Mouse (Mus musculus) bone marrow macrophage, adult 2 months (primary cell): ENCODE results near the gene Dnm3. TPM values are rescaled to one million over a fixed set of nuclear protein-coding genes. Genes with fewer than 3 reads are reported as not detected.
A peak's percentile ranks its signal among the peaks of the same experiment; 100 is the strongest.

ENCODE experiments used
- H3K27ac ChIP-seq: 2 replicates; pipeline ENCODE4 v1.5.1; 2012; ENCODE audit warnings: low read depth, low read length; ENCODE audit not compliant: insufficient read depth
- H3K4me1 ChIP-seq: 2 replicates; pipeline ENCODE4 v1.6.1; 2012; ENCODE audit warnings: low read length; ENCODE audit not compliant: control insufficient read depth, insufficient read depth
- H3K4me3 ChIP-seq: 2 replicates; pipeline ENCODE4 v1.5.1; 2012; ENCODE audit warnings: mild to moderate bottlenecking, low read length, moderate library complexity; ENCODE audit not compliant: insufficient read depth
- CTCF ChIP-seq: IDR thresholded peaks from 2 replicates; pipeline ENCODE4 v1.5.1; 2012; ENCODE audit warnings: low read depth, mild to moderate bottlenecking, low read length, moderate library complexity
- POLR2A ChIP-seq: IDR thresholded peaks from 2 replicates; pipeline ENCODE4 v1.6.1; 2012; ENCODE audit warnings: mild to moderate bottlenecking, low read depth, low read length, borderline replicate concordance
- polyA plus RNA-seq: library from polyadenylated mRNA; stranded (reverse); fragments of >200 nt; gene quantifications from 2 replicates; pipeline ENCODE4 v1.2.4, GENCODE M21; 2012; ENCODE audit not compliant: missing spikeins, insufficient read depth, insufficient read length

The Dnm3 gene
- polyA plus RNA-seq, 1 experiment = 0.29 TPM

DNA sequence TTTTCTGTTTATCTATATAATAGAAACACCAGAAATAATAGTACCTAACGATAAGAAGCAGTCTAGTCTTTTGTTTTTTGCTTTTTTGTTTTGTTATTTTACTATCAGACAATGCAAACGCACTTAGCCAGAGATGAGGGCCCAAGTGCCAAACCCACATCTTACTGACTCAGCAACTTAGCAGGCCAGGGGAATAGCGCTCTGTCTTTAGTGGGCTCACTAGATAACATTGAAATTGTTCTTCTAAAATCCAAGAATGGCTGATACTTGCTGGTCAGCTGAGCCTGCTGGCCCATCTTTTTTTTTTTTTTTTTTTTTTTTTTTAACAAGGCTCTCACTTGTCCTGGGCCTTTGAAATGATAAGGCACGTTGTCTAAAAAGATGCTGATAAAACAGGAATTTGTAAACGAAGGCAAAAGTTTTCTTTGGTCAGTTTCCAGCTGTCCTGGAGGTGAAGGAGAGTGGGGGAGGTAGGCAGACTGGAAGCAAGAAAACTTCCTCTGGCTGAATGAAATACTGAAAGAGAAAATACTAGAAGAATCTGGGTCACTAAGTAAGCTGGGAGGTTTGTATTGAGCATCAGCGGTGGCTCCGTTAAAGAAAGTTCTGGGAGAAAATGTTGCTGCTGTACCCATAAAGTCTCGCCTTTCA is 259.2 kb downstream of the Dnm3 start:
- Histone ChIP-seq H3K4me1 (peaks cover 18% of the 10 kb centered on the region), H3K27ac (no peak overlapping the region), H3K4me3 (no peak overlapping the region)
- no peak for TF ChIP-seq CTCF
- TF ChIP-seq POLR2A = no peak

DNA sequence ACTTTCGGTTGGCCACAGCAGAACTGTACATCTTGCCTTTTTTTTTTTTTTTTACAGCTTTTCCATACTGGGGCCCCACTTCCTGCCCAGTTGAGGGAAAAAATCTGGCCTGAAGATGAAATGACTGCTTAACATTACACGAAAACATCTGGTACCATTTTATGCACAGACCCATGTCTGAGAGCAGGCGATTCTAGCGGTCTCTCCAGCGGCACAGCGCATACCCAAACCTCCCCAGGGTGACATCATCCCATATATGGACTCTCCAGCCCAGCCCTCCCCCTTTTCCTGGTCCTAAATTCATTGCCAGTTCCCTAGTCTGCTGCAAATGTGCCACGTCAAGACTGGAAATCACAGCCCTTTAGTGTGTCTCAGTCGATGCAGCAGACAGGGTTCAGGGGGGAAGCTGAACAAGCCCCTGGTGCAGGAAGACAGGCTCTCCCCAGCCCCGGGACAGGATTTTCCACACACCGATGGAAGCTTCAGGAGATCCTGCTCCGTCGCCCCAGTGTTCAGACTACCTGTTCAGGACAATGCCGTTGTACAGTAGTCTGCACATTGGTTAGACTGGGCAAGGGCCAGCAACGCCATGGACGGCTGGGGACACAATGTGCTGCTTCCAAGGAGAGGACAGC is 260.4 kb downstream of the Dnm3 start:
- peaks cover 18% of the 10 kb centered on the region for H3K4me1 ChIP-seq
- H3K27ac ChIP-seq = no peak overlapping the region
- TF ChIP-seq POLR2A = no peak
- no peak for TF ChIP-seq CTCF
- no peak overlapping the region for H3K4me3 ChIP-seq

DNA sequence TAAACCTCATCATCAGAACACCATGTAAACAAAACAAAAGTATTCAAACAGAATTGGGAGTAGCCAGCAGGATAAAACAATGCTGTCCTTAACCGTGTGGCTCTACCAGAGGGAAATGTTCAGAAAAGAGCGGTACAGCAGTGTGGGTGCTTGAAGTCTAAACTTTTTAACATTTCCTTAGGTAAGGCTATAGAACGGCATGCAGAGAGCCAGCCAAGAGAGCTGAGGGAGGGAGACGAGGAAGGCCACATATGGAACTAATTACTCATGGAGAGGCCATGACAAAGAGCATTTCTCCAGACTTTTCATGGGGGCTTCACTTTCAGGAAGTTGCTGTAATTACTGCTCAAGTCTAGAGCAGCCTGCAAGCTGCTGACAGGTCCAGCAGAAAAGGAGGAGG is 261.2 kb downstream of the Dnm3 start:
- Histone ChIP-seq H3K4me3 (no peak overlapping the region), H3K4me1 (peaks cover 18% of the 10 kb centered on the region), H3K27ac (peak overlapping the region; percentile 26)
- TF ChIP-seq CTCF (no peak), POLR2A (no peak)

DNA sequence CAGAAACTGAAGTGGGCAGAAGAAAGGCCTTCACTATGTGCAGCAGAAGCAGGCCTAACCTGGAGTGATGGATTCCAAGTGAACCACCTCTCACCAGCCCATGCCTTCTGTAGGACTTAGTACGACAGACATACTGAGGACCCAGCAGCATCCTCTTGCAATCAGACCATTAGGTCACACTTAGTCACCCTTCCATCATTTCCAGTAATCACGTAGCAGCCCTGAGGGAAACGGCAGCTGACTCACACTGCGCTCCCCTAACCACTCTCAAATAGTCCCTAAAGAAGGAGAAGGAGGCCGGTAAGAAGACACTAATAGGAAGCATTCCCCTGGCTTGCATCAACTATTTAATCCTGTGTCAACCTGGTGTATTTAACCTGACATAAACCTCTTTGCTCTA is 262.1 kb downstream of the Dnm3 start:
- TF ChIP-seq POLR2A (no peak), CTCF (no peak)
- Histone ChIP-seq H3K4me1 (peaks cover 18% of the 10 kb centered on the region), H3K27ac (no peak overlapping the region), H3K4me3 (no peak overlapping the region)

DNA sequence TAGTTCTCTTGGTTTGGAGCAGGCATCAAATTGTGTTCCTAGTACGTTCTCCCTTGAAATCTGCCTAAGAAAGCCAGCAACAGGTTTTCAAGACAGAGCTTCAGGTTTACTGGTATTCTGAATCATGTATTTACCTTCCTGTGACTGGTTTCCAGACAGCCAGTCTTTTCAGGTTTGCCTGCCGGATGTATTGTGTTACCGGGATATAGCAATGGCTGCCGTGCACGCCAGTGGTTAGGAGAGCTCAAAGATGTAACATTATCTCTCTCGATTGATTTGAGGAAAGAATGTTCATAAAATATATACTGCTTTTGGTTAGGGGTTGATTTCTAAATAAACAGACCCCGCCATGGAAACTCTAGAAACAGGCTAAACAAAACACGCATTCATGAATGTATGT is 264.8 kb downstream of the Dnm3 start:
- Histone ChIP-seq H3K4me1 (peaks cover 33% of the 10 kb centered on the region), H3K4me3 (no peak overlapping the region), H3K27ac (no peak overlapping the region)
- TF ChIP-seq CTCF (no peak), POLR2A (no peak)

DNA sequence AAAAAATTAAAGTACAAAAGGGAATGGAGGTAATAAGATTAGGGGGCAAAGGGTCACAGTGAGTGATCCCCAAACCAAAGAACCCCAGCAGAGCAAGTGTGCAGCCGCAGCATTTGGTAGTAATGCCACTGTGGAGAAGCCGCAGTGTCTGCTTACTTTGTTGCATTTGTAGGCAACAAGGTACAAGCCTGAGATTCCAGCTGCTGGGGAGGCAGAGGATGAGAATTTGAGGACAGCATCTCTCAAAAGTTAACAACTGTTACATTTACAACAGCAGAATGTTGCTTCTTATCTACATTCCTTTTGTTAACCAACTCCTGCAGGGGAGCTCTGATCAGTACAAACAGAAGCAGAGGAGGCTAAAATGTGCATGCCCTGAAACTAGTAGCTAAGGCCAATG is 267.3 kb downstream of the Dnm3 start:
- Histone ChIP-seq H3K4me3 (no peak overlapping the region), H3K27ac (no peak overlapping the region), H3K4me1 (peaks cover 19% of the 10 kb centered on the region)
- TF ChIP-seq CTCF (no peak), POLR2A (no peak)

DNA sequence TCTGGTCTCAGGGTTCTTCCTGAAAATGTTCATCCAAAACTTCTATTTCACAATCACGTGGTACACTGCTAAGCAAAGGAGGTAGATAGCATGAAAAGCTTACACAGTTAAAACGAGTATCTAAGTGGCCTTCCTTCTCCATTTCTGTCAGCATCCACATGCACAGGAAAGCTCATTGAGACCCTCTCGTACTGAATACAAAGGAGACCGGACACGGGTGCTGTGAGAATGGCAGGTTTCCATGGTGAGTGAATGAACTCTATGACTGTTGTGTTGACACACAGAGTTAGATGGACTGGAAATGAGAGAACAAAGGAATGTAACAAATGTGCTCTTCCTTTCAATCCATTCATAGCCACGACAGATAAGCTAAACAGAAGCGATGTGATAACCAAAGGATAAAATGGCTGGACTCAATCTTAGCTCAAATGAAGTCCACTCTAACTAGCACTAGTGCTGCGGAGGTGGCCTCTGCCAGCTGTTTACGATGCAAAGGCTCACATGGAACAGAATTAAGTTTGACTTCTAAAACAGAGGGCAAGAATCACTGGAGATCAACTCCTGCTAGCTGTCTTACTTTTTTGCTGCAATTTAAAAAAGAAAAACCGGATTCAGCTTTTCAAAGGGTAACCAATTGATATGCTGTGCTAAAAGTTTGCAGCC is 268.2 kb downstream of the Dnm3 start:
- H3K4me1 ChIP-seq = peaks cover 18% of the 10 kb centered on the region
- TF ChIP-seq POLR2A (no peak), CTCF (no peak)
- H3K27ac ChIP-seq = peak overlapping the region; percentile 96
- no peak overlapping the region for H3K4me3 ChIP-seq

DNA sequence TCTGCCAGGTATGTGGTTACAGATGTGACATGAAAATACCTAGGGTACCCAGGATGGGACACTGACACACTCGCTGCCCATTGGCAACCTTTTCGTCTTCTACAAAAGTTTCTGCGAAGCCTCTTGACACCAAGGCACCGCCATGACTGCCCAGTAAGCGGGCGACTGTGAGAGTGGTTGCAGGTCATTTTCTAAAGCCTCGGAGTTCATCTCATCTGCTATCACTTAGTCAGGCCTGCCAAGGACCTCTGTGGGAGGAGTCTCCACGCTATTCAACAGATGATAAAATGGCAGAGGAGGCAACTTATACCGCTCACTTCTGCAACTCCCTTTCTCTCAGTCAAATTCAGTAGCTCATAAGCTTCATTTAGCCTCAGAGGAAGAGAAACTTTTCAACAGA is 268.8 kb downstream of the Dnm3 start:
- TF ChIP-seq POLR2A (no peak), CTCF (no peak)
- Histone ChIP-seq H3K27ac (peak overlapping the region; percentile 96), H3K4me1 (peaks cover 18% of the 10 kb centered on the region), H3K4me3 (no peak overlapping the region)

DNA sequence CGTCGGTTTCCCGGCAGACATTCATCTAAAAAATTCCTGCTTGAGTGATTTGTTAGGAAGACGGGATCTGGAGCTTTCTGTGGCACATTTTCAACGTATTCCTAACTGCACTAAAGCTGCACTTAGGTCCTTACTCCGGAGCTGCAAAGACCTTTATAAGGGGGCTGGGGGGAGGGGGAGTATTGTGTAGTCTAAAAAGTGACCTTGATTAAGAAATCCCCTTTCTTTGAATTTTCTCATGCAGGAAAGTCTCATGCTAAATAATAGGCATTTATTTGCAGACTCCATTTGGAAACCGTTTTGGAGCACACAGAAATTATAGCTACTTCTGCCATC is 270.2 kb downstream of the Dnm3 start:
- Histone ChIP-seq H3K27ac (peak overlapping the region; percentile 96), H3K4me1 (peaks cover 18% of the 10 kb centered on the region), H3K4me3 (peak overlapping the region; percentile 42)
- no peak for TF ChIP-seq POLR2A
- no peak for TF ChIP-seq CTCF
